Mouse (Mus musculus) liver, postnatal 0 days (tissue): ENCODE measurements at regions not wholly inside any gene's neighbourhood (a gene's known extent, or its start where the extent isn't known, plus 50 kb on each side); places are given as distances from the start of the nearest gene placed in this dataset.
A peak's percentile ranks its signal among the peaks of the same experiment; 100 is the strongest.

Experiments used
- ATAC-seq: fragments of 200-750 bp; cut with Nextera tagmentation; 2 replicates; pipeline ENCODE4 v1.8.0; 2017; ENCODE audit warnings: mild to moderate bottlenecking, moderate library complexity
- DNase-seq: peaks from one replicate; pipeline ENCODE4 v3.0.0-alpha.2; 2016
- H3K27ac ChIP-seq: fragments of 300-500 bp; sonication (generic); 2 replicates; pipeline ENCODE4 v1.5.1; 2014; ENCODE audit warnings: antibody characterized with exemption, moderate library complexity, mild to moderate bottlenecking, low read depth
- H3K27me3 ChIP-seq: fragments of 300-500 bp; sonication (generic); 2 replicates; pipeline ENCODE4 v1.6.1; 2014; ENCODE audit warnings: low read length, control low read depth, mixed read lengths; ENCODE audit not compliant: insufficient read depth
- H3K36me3 ChIP-seq: fragments of 300-500 bp; sonication (generic); replicated peaks from 2 replicates; pipeline ENCODE4 v1.6.1; 2014; ENCODE audit warnings: mild to moderate bottlenecking, control low read depth, low read length, moderate library complexity, mixed read lengths; ENCODE audit not compliant: insufficient read depth
- H3K4me1 ChIP-seq: fragments of 300-500 bp; sonication (generic); 2 replicates; pipeline ENCODE4 v1.6.1; 2014; ENCODE audit warnings: antibody characterized with exemption, mild to moderate bottlenecking, control low read depth; ENCODE audit not compliant: insufficient read depth
- H3K4me2 ChIP-seq: fragments of 300-500 bp; sonication (generic); 2 replicates; pipeline ENCODE4 v1.6.1; 2014; ENCODE audit warnings: low read depth, mild to moderate bottlenecking, low read length, moderate library complexity, mixed read lengths
- H3K4me3 ChIP-seq: fragments of 300-500 bp; sonication (generic); 2 replicates; pipeline ENCODE4 v1.5.1; 2014; ENCODE audit warnings: low read depth, low read length
- H3K9ac ChIP-seq: fragments of 300-500 bp; sonication (generic); replicated peaks from 2 replicates; pipeline ENCODE4 v1.6.1; 2014; ENCODE audit warnings: mild to moderate bottlenecking, moderate library complexity
- H3K9me3 ChIP-seq: fragments of 300-500 bp; sonication (generic); 2 replicates; pipeline ENCODE4 v1.6.1; 2016; ENCODE audit warnings: mild to moderate bottlenecking, control low read depth, low read length, mixed read lengths
- CTCF ChIP-seq: sonication (generic); IDR thresholded peaks from 2 replicates; pipeline ENCODE4 v1.5.1; 2016; ENCODE audit warnings: antibody characterized with exemption, low read depth
- EP300 ChIP-seq: IDR thresholded peaks from 2 replicates; pipeline ENCODE4 v1.6.1; 2016; ENCODE audit warnings: antibody characterized with exemption, low read depth, mild to moderate bottlenecking
- WGBS: fragments of 180-500 bp; shearing (Covaris S2); extraction: QIAGEN DNeasy Blood & Tissue Kit; methylation state at CpG from one replicate; pipeline ENCODE4 v1.1.7; 2014; ENCODE audit not compliant: insufficient replicate concordance; 5-methylcytosine and 5-hydroxymethylcytosine counted together

DNA sequence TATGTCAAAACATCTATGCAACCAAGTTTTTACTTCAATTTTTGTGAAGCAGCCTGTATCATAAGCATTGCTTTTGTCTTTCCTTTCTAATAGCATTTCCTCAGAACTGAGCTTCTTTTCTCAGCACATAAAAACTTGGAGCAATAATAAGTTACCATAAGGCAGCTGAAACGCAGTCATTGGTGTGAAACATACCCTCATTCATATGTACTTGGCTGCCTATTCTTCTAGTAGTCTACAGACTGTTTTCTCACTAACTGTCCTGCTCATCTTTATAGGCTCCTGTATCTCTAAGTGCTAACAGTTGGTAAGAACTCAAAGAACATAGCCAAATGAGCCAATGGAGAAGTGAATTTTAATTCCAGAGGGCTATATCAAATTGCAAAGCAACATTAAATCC is 454.6 kb upstream of the Ptprd start:
- TF ChIP-seq CTCF (no peak), EP300 (no peak)
- WGBS, result 58% methylated on average over 1 of the region's 1 CpGs

DNA sequence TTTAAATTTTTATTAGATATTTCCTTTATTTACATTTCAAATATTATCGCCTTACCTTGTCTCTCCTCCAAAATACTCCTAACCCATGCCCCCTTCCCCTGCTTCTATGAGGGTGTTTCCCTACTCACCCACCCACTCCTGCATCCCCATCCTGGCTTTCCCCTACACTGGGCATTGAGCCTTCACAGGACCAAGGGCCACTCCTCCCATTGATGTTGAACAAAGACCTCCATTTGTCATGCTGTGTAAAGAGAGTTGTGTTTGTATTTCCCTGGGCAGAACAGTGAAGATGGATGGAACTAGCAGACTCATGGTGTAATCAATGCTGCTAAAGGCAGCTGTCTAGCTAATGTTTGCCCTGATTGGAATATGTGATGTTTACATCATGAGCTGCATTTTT is 431.0 kb upstream of the Ptprd start:
- Histone ChIP-seq H3K36me3 (no peaks in the 10 kb centered on the region), H3K4me2 (no peak overlapping the region), H3K9ac (no peak overlapping the region), H3K4me1 (no peaks in the 10 kb centered on the region), H3K27me3 (no peaks in the 10 kb centered on the region), H3K27ac (no peak overlapping the region), H3K4me3 (no peak overlapping the region), H3K9me3 (no peaks in the 10 kb centered on the region)
- DNase-seq, result no peak
- no peak for ATAC-seq
- TF ChIP-seq CTCF, result no peak
- no peak for TF ChIP-seq EP300
- WGBS, result 71% methylated on average over 1 of the region's 1 CpGs

More for the DNA sequence above, 454.6 kb upstream of the Ptprd start:
- ATAC-seq (no peak), DNase-seq (no peak)
- Histone ChIP-seq H3K36me3 (no peaks in the 10 kb centered on the region), H3K9ac (no peak overlapping the region), H3K27ac (no peak overlapping the region), H3K27me3 (no peaks in the 10 kb centered on the region), H3K9me3 (no peaks in the 10 kb centered on the region), H3K4me1 (no peaks in the 10 kb centered on the region), H3K4me2 (no peak overlapping the region), H3K4me3 (no peak overlapping the region)

DNA sequence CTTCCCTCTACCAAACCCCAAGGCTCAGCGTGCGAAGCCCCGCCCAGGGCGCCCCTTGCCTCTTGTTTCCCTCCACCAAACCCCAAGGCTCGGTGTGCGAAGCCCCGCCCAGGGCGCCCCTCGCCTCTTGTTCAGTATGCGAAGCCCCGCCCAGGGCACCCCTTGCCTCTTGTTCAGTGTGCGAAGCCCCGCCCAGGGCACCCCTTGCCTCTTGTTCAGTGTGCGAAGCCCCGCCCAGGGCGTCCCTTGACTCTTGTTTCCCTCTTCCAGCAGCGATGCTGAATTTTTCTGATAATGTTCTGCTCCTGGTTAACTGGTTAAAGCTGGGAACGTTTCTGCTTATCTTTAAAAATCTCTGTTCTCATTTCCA is 394.7 kb upstream of the Ptprd start:
- 20% methylated on average over 18 of the region's 18 CpGs for WGBS

DNA sequence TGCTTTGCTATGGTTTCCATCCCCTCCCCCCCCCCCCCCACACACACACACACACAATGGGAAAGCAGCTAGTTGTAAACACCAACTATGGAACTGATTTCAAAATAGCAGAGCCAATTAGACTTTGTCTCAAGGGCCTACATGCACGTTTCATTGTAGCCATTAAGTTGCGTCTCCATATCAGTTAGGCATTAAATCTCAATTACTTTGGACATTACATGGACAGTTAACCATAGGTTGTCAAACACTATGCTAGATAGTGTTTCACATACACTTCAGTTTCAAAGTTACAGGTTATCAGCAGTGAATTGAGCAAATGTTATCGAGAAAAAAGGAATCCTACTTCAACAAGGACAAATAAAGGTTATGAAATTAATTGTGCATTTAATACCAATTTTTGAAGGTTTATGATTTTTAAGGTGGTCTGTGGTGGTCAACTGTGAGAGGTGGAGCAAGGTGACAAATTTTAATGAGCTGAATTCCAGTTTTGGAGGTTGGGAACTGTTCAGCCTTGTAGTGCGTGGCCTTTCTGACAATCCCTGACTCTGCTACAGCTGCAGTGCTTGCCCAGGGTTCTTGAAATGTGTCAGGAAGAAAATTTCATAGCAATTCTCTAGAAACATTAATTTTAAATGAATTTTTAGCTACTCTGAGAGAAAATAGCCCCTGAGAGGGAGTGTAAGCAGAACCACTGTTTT is 394.2 kb upstream of the Ptprd start:
- Histone ChIP-seq H3K36me3 (no peaks in the 10 kb centered on the region), H3K4me3 (no peak overlapping the region), H3K9ac (no peak overlapping the region), H3K9me3 (no peaks in the 10 kb centered on the region), H3K4me1 (no peaks in the 10 kb centered on the region), H3K4me2 (0 out of 2 replicates have a peak overlapping the region, but pooled peaks have one; percentile 13), H3K27ac (no peak overlapping the region), H3K27me3 (no peaks in the 10 kb centered on the region)
- no peak for TF ChIP-seq EP300
- no peak for TF ChIP-seq CTCF
- ATAC-seq, result no peak
- 86% methylated on average over 4 of the region's 4 CpGs for WGBS
- DNase-seq, result no peak

More for the DNA sequence above, 394.7 kb upstream of the Ptprd start:
- no peaks in the 10 kb centered on the region for H3K36me3 ChIP-seq
- no peak overlapping the region for H3K4me3 ChIP-seq
- H3K27ac ChIP-seq, result no peak overlapping the region
- no peaks in the 10 kb centered on the region for H3K9me3 ChIP-seq
- H3K9ac ChIP-seq, result no peak overlapping the region
- no peaks in the 10 kb centered on the region for H3K27me3 ChIP-seq
- peak overlapping the region; percentile 13; the same call in 1 of the 2 replicates for H3K4me2 ChIP-seq
- H3K4me1 ChIP-seq, result no peaks in the 10 kb centered on the region
- no peak for ATAC-seq
- TF ChIP-seq CTCF (no peak), EP300 (no peak)
- DNase-seq, result peak; percentile 12

DNA sequence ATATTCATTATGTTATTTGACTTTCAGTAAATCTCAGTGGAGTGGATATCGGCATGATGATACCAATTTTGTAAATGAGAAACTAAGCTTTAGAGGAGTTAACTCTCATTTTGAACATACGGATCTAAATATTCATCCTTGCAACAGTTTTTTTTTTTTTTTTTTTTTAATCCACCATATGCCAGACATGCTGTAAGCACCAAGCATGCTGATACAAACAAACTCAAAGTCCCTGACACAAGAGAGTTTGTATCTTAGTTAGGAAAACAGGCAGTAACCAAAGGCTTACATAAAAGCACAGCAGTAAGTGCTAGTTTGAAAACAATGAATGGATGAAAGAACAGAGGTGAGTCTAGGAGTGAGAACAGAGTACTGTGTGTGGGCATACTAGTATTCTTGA is 369.8 kb upstream of the Ptprd start:
- Histone ChIP-seq H3K36me3 (no peaks in the 10 kb centered on the region), H3K4me3 (no peak overlapping the region), H3K9ac (no peak overlapping the region), H3K4me2 (no peak overlapping the region), H3K9me3 (no peaks in the 10 kb centered on the region), H3K4me1 (no peaks in the 10 kb centered on the region), H3K27ac (no peak overlapping the region), H3K27me3 (no peaks in the 10 kb centered on the region)
- TF ChIP-seq EP300, result no peak
- no peak for TF ChIP-seq CTCF
- WGBS, result 81% methylated on average over 2 of the region's 2 CpGs
- DNase-seq, result no peak
- no peak for ATAC-seq

DNA sequence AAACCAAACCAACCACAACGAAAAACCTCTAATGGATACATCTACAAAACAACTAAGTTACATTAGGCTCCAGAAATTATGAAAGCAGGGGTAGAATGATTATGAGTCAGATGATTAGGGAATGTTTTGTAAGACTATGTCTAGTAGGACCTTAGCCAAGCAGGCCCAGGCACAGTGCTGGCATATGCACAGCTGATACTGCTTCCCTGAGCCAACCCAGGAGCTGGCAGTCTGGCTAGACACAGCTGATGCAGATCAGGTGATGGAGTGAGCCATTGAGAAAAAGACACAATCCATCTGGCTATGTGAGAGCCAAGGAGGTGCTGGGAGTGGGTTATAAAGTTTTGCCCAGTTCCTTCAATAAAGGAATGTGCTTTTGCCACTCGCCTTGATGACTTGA is 353.6 kb upstream of the Ptprd start:
- Histone ChIP-seq H3K9me3 (no peaks in the 10 kb centered on the region), H3K27ac (no peak overlapping the region), H3K36me3 (no peaks in the 10 kb centered on the region), H3K4me3 (no peak overlapping the region), H3K9ac (no peak overlapping the region), H3K4me2 (no peak overlapping the region), H3K27me3 (no peaks in the 10 kb centered on the region), H3K4me1 (no peaks in the 10 kb centered on the region)
- 71% methylated on average over 2 of the region's 2 CpGs for WGBS
- ATAC-seq (no peak), DNase-seq (no peak)
- TF ChIP-seq CTCF (no peak), EP300 (no peak)
